Mouse (Mus musculus): Measurements from ENCODE around the gene Rai14. TPM values are rescaled to one million over a fixed set of nuclear protein-coding genes. Genes with fewer than 3 reads are reported as not detected.

Rai14 gene
- polyA plus RNA-seq, 1 experiment from 2014 or later = 21.3 TPM

- WGBS = 68% methylated on average over 6 of the region's 6 CpGs
- ATAC-seq (ENCODE audit: insufficient read depth, low FRiP score) = no peak
- peaks cover 4% of the 10 kb centered on the region; the same call in 1 of the 2 replicates for H3K9me3 ChIP-seq (replicated peaks; ENCODE audit: control insufficient read depth, low read length)
- H3K36me3 ChIP-seq (ENCODE audit: control insufficient read depth, insufficient read depth, low read length) = peaks cover 21% of the 10 kb centered on the region
- no peak overlapping the region for H3K9ac ChIP-seq (ENCODE audit: low read length)
- H3K4me1 ChIP-seq (ENCODE audit: control insufficient read depth, insufficient read depth, low read length) = no peaks in the 10 kb centered on the region
- no peak overlapping the region; the same call in 1 of the 2 replicates for H3K27ac ChIP-seq (ENCODE audit: low read length)
- no peak overlapping the region for H3K4me3 ChIP-seq (replicated peaks; ENCODE audit: low read length)
- no peaks in the 10 kb centered on the region for H3K27me3 ChIP-seq (ENCODE audit: control insufficient read depth, insufficient read depth, low read length)
- no peak overlapping the region for H3K4me2 ChIP-seq (ENCODE audit: low read depth, low read length)
Measured at GRCm38 (mm10) chr15:10608508-10609098, 105.8 kb downstream of the Rai14 start.

DNA sequence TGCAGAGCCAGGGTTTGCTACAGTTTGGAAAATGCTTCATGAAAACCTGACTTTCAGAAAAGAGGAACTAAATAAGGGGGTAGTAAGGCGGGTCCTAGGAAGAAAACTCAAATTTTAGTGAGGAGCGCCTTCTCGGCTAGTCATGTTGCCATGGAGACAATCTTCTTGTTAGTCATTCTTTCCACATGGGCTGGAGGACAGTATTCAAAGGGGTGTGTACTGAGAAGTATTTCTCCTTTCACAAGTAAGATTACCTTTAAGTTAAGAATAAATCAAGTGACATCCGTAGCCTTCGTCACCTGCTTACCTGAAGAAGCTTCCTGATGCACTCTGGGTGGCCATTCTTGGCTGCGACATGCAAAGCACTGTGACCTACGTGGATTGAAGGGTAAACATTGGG, 115.0 kb downstream of the Rai14 start:
- no peak for ATAC-seq (ENCODE audit: insufficient read depth, low FRiP score)
- H3K9ac ChIP-seq (ENCODE audit: low read length) = no peak overlapping the region
- peaks cover 3% of the 10 kb centered on the region; the same call in 1 of the 2 replicates for H3K36me3 ChIP-seq (ENCODE audit: control insufficient read depth, insufficient read depth, low read length)
- no peak overlapping the region for H3K27ac ChIP-seq (ENCODE audit: low read length)
- H3K4me3 ChIP-seq (replicated peaks; ENCODE audit: low read length) = no peak overlapping the region
- H3K27me3 ChIP-seq (ENCODE audit: control insufficient read depth, insufficient read depth, low read length) = no peaks in the 10 kb centered on the region
- H3K9me3 ChIP-seq (replicated peaks; ENCODE audit: control insufficient read depth, low read length) = peaks cover 4% of the 10 kb centered on the region; the same call in 1 of the 2 replicates
- 63% methylated on average over 7 of the region's 7 CpGs for WGBS
- peaks cover 10% of the 10 kb centered on the region; the same call in 1 of the 2 replicates for H3K4me1 ChIP-seq (ENCODE audit: control insufficient read depth, insufficient read depth, low read length)
- H3K4me2 ChIP-seq (ENCODE audit: low read depth, low read length) = no peak overlapping the region

- no peaks in the 10 kb centered on the region for H3K36me3 ChIP-seq (ENCODE audit: control insufficient read depth, insufficient read depth, low read length)
- no peak overlapping the region for H3K4me2 ChIP-seq (ENCODE audit: low read depth, low read length)
- no peak overlapping the region for H3K4me3 ChIP-seq (replicated peaks; ENCODE audit: low read length)
- no peak overlapping the region for H3K9ac ChIP-seq (ENCODE audit: low read length)
- peak; percentile 76 for ATAC-seq (ENCODE audit: insufficient read depth, low FRiP score)
- peaks cover 10% of the 10 kb centered on the region; the same call in 1 of the 2 replicates for H3K4me1 ChIP-seq (ENCODE audit: control insufficient read depth, insufficient read depth, low read length)
- WGBS = 49% methylated on average over 16 of the region's 16 CpGs
- no peaks in the 10 kb centered on the region for H3K27me3 ChIP-seq (ENCODE audit: control insufficient read depth, insufficient read depth, low read length)
- H3K9me3 ChIP-seq (replicated peaks; ENCODE audit: control insufficient read depth, low read length) = no peaks in the 10 kb centered on the region
- H3K27ac ChIP-seq (ENCODE audit: low read length) = no peak overlapping the region
Measured at GRCm38 (mm10) chr15:10598259-10599225, 115.9 kb downstream of the Rai14 start.

DNA sequence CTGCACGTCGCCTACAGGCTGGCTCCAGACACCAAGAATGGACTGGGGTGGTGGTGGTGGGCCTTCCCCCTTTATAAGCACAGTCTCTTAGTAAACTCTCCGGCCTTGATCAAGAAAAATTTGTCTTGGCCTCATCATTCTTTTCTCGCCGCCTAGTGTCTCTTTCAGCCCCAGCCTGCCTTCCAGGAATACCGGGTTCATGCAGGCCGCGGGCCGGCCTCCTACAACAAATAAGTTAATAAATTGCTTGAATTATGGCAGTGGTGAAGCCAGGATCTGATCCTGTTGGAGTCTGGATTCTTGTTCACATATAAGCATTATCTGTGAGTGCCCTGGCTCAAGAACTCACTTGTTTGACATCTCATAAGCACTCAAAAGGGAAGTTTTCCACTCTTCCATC, 117.6 kb downstream of the Rai14 start:
- WGBS = 82% methylated on average over 9 of the region's 9 CpGs
- H3K36me3 ChIP-seq (ENCODE audit: control insufficient read depth, insufficient read depth, low read length) = no peaks in the 10 kb centered on the region
- H3K27ac ChIP-seq (ENCODE audit: low read length) = no peak overlapping the region
- no peak overlapping the region for H3K4me3 ChIP-seq (replicated peaks; ENCODE audit: low read length)
- H3K9ac ChIP-seq (ENCODE audit: low read length) = no peak overlapping the region
- H3K9me3 ChIP-seq (replicated peaks; ENCODE audit: control insufficient read depth, low read length) = no peaks in the 10 kb centered on the region
- H3K4me1 ChIP-seq (ENCODE audit: control insufficient read depth, insufficient read depth, low read length) = peaks cover 10% of the 10 kb centered on the region; the same call in 1 of the 2 replicates
- ATAC-seq (ENCODE audit: insufficient read depth, low FRiP score) = no peak
- no peaks in the 10 kb centered on the region for H3K27me3 ChIP-seq (ENCODE audit: control insufficient read depth, insufficient read depth, low read length)
- no peak overlapping the region for H3K4me2 ChIP-seq (ENCODE audit: low read depth, low read length)

DNA sequence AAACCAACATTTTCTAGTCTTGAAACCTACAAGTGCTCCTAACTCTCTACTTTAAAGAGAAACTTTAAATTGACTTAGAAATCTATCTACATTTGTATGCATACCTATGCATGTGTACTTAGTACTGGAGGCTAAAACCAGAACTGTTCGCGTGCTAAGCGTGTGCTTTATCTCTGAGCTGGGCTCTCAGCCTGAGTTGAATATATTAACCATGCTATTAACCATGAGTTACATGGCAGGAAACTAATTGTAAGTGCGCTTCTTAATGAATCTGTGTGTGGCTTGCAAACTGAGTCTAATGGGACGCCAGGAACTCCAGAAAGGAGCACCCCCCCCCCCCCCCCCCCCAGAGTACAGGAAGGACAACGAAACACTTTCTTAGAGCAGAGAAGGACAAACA, 119.0 kb downstream of the Rai14 start:
- no peaks in the 10 kb centered on the region for H3K9me3 ChIP-seq (replicated peaks; ENCODE audit: control insufficient read depth, low read length)
- WGBS = 87% methylated on average over 6 of the region's 6 CpGs
- H3K27me3 ChIP-seq (ENCODE audit: control insufficient read depth, insufficient read depth, low read length) = no peaks in the 10 kb centered on the region
- H3K36me3 ChIP-seq (ENCODE audit: control insufficient read depth, insufficient read depth, low read length) = no peaks in the 10 kb centered on the region
- H3K4me3 ChIP-seq (replicated peaks; ENCODE audit: low read length) = no peak overlapping the region
- no peak overlapping the region for H3K27ac ChIP-seq (ENCODE audit: low read length)
- peaks cover 10% of the 10 kb centered on the region; the same call in 1 of the 2 replicates for H3K4me1 ChIP-seq (ENCODE audit: control insufficient read depth, insufficient read depth, low read length)
- no peak overlapping the region for H3K4me2 ChIP-seq (ENCODE audit: low read depth, low read length)
- ATAC-seq (ENCODE audit: insufficient read depth, low FRiP score) = no peak
- no peak overlapping the region for H3K9ac ChIP-seq (ENCODE audit: low read length)

GRCm38 (mm10) chr15:10594910-10595309, 119.5 kb downstream of the Rai14 start:
- H3K9me3 ChIP-seq (replicated peaks; ENCODE audit: control insufficient read depth, low read length) = no peaks in the 10 kb centered on the region
- no peak for ATAC-seq (ENCODE audit: insufficient read depth, low FRiP score)
- WGBS = 81% methylated on average over 10 of the region's 10 CpGs
- no peaks in the 10 kb centered on the region for H3K36me3 ChIP-seq (ENCODE audit: control insufficient read depth, insufficient read depth, low read length)
- H3K4me2 ChIP-seq (ENCODE audit: low read depth, low read length) = no peak overlapping the region
- no peak overlapping the region for H3K4me3 ChIP-seq (replicated peaks; ENCODE audit: low read length)
- H3K9ac ChIP-seq (ENCODE audit: low read length) = no peak overlapping the region
- no peak overlapping the region for H3K27ac ChIP-seq (ENCODE audit: low read length)
- no peaks in the 10 kb centered on the region for H3K27me3 ChIP-seq (ENCODE audit: control insufficient read depth, insufficient read depth, low read length)
- peaks cover 10% of the 10 kb centered on the region; the same call in 1 of the 2 replicates for H3K4me1 ChIP-seq (ENCODE audit: control insufficient read depth, insufficient read depth, low read length)

- no peak for ATAC-seq (ENCODE audit: insufficient read depth, low FRiP score)
- Histone ChIP-seq H3K4me2 (ENCODE audit: low read depth, low read length) (no peak overlapping the region), H3K36me3 (ENCODE audit: control insufficient read depth, insufficient read depth, low read length) (0 out of 2 replicates have a peak, but pooled peaks cover 3% of the 10 kb centered on the region), H3K27me3 (ENCODE audit: control insufficient read depth, insufficient read depth, low read length) (no peaks in the 10 kb centered on the region), H3K27ac (ENCODE audit: low read length) (no peak overlapping the region), H3K4me1 (ENCODE audit: control insufficient read depth, insufficient read depth, low read length) (no peaks in the 10 kb centered on the region), H3K9ac (ENCODE audit: low read length) (no peak overlapping the region), H3K4me3 (replicated peaks; ENCODE audit: low read length) (no peak overlapping the region), H3K9me3 (replicated peaks; ENCODE audit: control insufficient read depth, low read length) (no peaks in the 10 kb centered on the region)
- WGBS = 77% methylated on average over 6 of the region's 6 CpGs
Measured at GRCm38 (mm10) chr15:10593094-10593493, 121.3 kb downstream of the Rai14 start.

GRCm38 (mm10) chr15:10586565-10586964, 127.9 kb downstream of the Rai14 start:
- ATAC-seq (ENCODE audit: insufficient read depth, low FRiP score) = no peak
- H3K9ac ChIP-seq (ENCODE audit: low read length) = no peak overlapping the region
- H3K27ac ChIP-seq (ENCODE audit: low read length) = no peak overlapping the region
- 84% methylated on average over 2 of the region's 2 CpGs for WGBS
- H3K4me3 ChIP-seq (replicated peaks; ENCODE audit: low read length) = no peak overlapping the region
- no peak overlapping the region for H3K4me2 ChIP-seq (ENCODE audit: low read depth, low read length)
- H3K4me1 ChIP-seq (ENCODE audit: control insufficient read depth, insufficient read depth, low read length) = no peaks in the 10 kb centered on the region
- no peaks in the 10 kb centered on the region for H3K27me3 ChIP-seq (ENCODE audit: control insufficient read depth, insufficient read depth, low read length)
- no peaks in the 10 kb centered on the region for H3K9me3 ChIP-seq (replicated peaks; ENCODE audit: control insufficient read depth, low read length)
- 0 out of 2 replicates have a peak, but pooled peaks cover 7% of the 10 kb centered on the region for H3K36me3 ChIP-seq (ENCODE audit: control insufficient read depth, insufficient read depth, low read length)
